Mouse (Mus musculus) lung, adult 2 months (tissue): ENCODE results near the gene Pcca. TPM values are rescaled to one million over a fixed set of nuclear protein-coding genes. Genes with fewer than 3 reads are reported as not detected.

Experiments used
- DNase-seq: peaks from one replicate; pipeline ENCODE4 v3.0.0; 2022
- H3K4me1 ChIP-seq: fragments of 200-500 bp; 2 replicates; pipeline ENCODE4 v1.6.1; 2011; ENCODE audit warnings: low read length; ENCODE audit not compliant: control insufficient read depth, insufficient read depth
- H3K4me3 ChIP-seq: fragments of 200-500 bp; replicated peaks from 2 replicates; pipeline ENCODE3; 2011; ENCODE audit warnings: low read depth, mild to moderate bottlenecking, control low read depth, low read length; ENCODE audit errors: extremely low read depth
- CTCF ChIP-seq: fragments of 200-500 bp; IDR thresholded peaks from 2 replicates; pipeline ENCODE4 v1.5.1; 2011; ENCODE audit warnings: mild to moderate bottlenecking, low read length, control low read depth; ENCODE audit not compliant: insufficient read depth
- POLR2A ChIP-seq: fragments of 200-500 bp; IDR thresholded peaks from 2 replicates; pipeline ENCODE4 v1.6.1; 2011; ENCODE audit warnings: low read depth, mild to moderate bottlenecking, control low read depth, low read length, borderline replicate concordance; ENCODE audit errors: extremely low read depth
- WGBS: fragments of 180-500 bp; shearing (Covaris S2); methylation state at CpG from one replicate; pipeline ENCODE4 v1.1.7; 2018; 5-methylcytosine and 5-hydroxymethylcytosine counted together
- polyA plus RNA-seq: library from polyadenylated mRNA; depleted of rRNA; stranded (reverse); fragments of >200 nt; gene quantifications from 2 replicates; pipeline ENCODE4 v1.2.3, GENCODE M21; 2012

Gene Pcca
- polyA plus RNA-seq, 1 experiment = 18.7 TPM

GRCm38 (mm10) chr14:122901177-122901576 lies 367.1 kb downstream of the Pcca start:
- no peak for TF ChIP-seq CTCF
- TF ChIP-seq POLR2A = no peak
- H3K4me1 ChIP-seq = peaks cover 9% of the 10 kb centered on the region
- no peak overlapping the region for H3K4me3 ChIP-seq
- WGBS = 68% methylated on average over 3 of the region's 3 CpGs
- no peak for DNase-seq

DNA sequence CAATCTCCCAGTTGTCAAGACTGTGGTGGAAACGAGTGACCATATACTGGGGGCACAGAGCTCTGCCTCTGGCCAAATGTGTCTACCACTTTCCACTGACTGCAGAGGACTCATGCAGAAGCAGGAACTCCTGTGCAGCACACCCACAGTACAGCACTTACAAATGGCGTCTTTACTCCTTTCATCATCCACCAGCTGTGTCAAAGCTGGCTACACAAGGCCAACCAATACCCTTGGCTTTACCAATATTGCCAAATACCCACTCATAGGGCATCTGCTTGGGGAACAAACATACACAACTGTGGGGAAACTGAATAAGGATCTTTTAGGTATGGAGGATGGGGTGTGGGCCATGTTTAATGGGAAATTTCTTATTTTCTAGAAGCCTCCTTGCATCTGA lies 367.6 kb downstream of the Pcca start:
- Histone ChIP-seq H3K4me1 (peaks cover 9% of the 10 kb centered on the region), H3K4me3 (no peak overlapping the region)
- 76% methylated on average over 2 of the region's 2 CpGs for WGBS
- TF ChIP-seq CTCF = no peak
- TF ChIP-seq POLR2A = no peak
- no peak for DNase-seq

- TF ChIP-seq POLR2A (no peak), CTCF (no peak)
- 44% methylated on average over 2 of the region's 2 CpGs for WGBS
- no peak for DNase-seq
- no peak overlapping the region for H3K4me3 ChIP-seq
- H3K4me1 ChIP-seq = peaks cover 9% of the 10 kb centered on the region
These were observed 368.0 kb downstream of the Pcca start for GRCm38 (mm10) chr14:122902136-122902535.

- Histone ChIP-seq H3K4me1 (peaks cover 9% of the 10 kb centered on the region), H3K4me3 (no peak overlapping the region)
- peak; percentile 82 for DNase-seq
- 53% methylated on average over 4 of the region's 4 CpGs for WGBS
- TF ChIP-seq POLR2A (no peak), CTCF (peak; percentile 29; the same call in 1 of the 2 replicates)
These were observed 368.8 kb downstream of the Pcca start for GRCm38 (mm10) chr14:122902884-122903283.

- Histone ChIP-seq H3K4me3 (no peak overlapping the region), H3K4me1 (peaks cover 9% of the 10 kb centered on the region)
- DNase-seq = no peak
- TF ChIP-seq POLR2A (no peak), CTCF (no peak)
- 59% methylated on average over 2 of the region's 2 CpGs for WGBS
These were observed 369.8 kb downstream of the Pcca start for GRCm38 (mm10) chr14:122903923-122904351.

DNA sequence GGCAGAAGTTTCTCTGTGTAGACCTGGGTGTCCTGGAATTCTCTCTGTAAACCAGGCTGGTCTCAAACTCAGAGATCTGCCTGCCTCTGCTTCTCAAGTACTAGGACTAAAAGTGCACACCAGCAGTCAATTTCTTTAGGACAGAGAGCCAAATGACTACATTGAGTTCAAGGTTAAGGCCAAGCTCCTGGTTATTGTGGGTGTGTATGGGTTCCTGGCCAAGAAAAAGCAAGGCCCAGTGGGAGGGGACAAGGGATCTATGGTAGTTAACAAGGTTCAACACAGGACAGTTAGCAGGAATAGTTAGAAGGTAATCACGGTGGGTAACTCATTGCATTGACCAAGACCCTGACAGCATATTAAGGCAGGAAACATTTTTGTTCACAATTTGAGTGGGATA lies 370.9 kb downstream of the Pcca start:
- WGBS = 100% methylated on average over 1 of the region's 1 CpGs
- H3K4me3 ChIP-seq = no peak overlapping the region

DNA sequence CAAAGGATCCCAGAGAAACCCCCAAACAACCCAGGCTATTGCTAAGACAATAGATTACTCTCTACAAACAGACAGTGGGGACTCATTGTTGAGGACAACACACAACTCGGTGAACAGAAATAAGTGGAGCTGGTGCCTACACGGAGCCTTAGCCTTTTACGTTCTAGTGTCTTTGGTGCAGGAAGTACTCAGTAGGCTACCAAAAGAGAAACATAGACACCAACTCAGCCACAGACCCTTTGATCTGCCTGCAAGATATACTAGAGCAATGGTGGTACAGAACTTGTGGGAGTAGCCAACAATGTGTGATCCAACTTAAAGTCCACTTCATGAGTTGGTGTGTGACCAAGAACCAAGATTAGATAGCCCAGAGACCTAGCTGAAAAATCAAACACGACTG lies 374.0 kb downstream of the Pcca start:
- TF ChIP-seq POLR2A = no peak
- TF ChIP-seq CTCF = no peak

More for the DNA sequence above, 370.9 kb downstream of the Pcca start:
- DNase-seq = no peak
- H3K4me1 ChIP-seq = peaks cover 9% of the 10 kb centered on the region
- TF ChIP-seq POLR2A = no peak
- TF ChIP-seq CTCF = no peak

GRCm38 (mm10) chr14:122909368-122910091 lies 375.4 kb downstream of the Pcca start:
- TF ChIP-seq CTCF (no peak), POLR2A (no peak)
- WGBS = 63% methylated on average over 5 of the region's 5 CpGs
- Histone ChIP-seq H3K4me1 (peaks cover 7% of the 10 kb centered on the region), H3K4me3 (no peak overlapping the region)
- no peak for DNase-seq

More for the DNA sequence above, 374.0 kb downstream of the Pcca start:
- H3K4me1 ChIP-seq = peaks cover 13% of the 10 kb centered on the region
- H3K4me3 ChIP-seq = no peak overlapping the region
- DNase-seq = no peak
- 87% methylated on average over 4 of the region's 4 CpGs for WGBS

DNA sequence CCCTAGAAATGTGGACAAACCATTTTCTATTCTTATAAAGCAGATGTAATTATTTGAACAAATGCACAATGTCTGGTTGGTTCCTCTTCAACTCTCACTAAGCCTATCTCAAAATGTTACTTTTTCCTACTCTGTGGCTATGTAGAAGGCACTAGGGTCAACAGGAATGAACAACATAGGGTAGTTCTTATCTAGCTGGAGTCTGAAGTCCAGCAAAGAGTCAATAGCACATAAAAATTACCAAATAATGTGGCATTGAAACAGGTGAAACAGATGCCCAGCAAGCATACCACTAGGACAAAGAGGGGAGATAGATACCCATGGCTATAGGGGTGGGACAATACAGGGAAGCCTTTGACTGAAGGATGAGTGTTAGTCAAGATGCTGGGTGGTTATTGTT lies 377.1 kb downstream of the Pcca start:
- peaks cover 7% of the 10 kb centered on the region for H3K4me1 ChIP-seq
- no peak for TF ChIP-seq POLR2A
- TF ChIP-seq CTCF = no peak
- DNase-seq = no peak
- no peak overlapping the region for H3K4me3 ChIP-seq

GRCm38 (mm10) chr14:122912137-122912536 lies 378.0 kb downstream of the Pcca start:
- Histone ChIP-seq H3K4me3 (no peak overlapping the region), H3K4me1 (peaks cover 7% of the 10 kb centered on the region)
- 79% methylated on average over 1 of the region's 1 CpGs for WGBS
- DNase-seq = no peak
- TF ChIP-seq CTCF (no peak), POLR2A (no peak)
